Mouse (Mus musculus): ENCODE measurements around the gene Kdm7a.

- TF ChIP-seq CTCF (IDR thresholded peaks at IDR 0.05; ENCODE audit: low read depth, low read length) (no peak), POLR2A (IDR thresholded peaks at IDR 0.05; ENCODE audit: extremely low read depth, insufficient read depth, low read length) (no peak)
These were observed 1.6 kb upstream of the Kdm7a start for GRCm38 (mm10) chr6:39208181-39208580.
